Mouse (Mus musculus): ENCODE data around the gene 9930111J21Rik2.
"Not testable (repeated sequence)": the region's sequence is repeated elsewhere in the genome, so short reads cannot be mapped to it uniquely, and the experiment has no call there.

GRCm38 (mm10) chr11:49063713-49064469 lies 12.8 kb upstream of the 9930111J21Rik2 start, which contains the start of gene Tgtp2:
- TF ChIP-seq POLR2A (IDR thresholded peaks at IDR 0.05; ENCODE audit: borderline replicate concordance, low read depth, low read length); CTCF (IDR thresholded peaks at IDR 0.05; ENCODE audit: low read depth, low read length): not testable (repeated sequence)

Data from bone marrow macrophage, adult 2 months (primary cell).